Mouse (Mus musculus) c-Kit-positive CD71-negative TER-119-negative erythroid progenitor cells, embryonic 14.5 days (primary cell): ENCODE results near the gene Gpc6.
A peak's percentile ranks its signal among the peaks of the same experiment; 100 is the strongest.

Experiments used
- DNase-seq: peaks from one replicate; pipeline ENCODE4 v3.0.0-alpha.2; 2013; ENCODE audit warnings: low read depth

The Gpc6 gene

GRCm38 (mm10) chr14:117879313-117879712, 954.2 kb downstream of the Gpc6 start:
- no peak for DNase-seq

DNA sequence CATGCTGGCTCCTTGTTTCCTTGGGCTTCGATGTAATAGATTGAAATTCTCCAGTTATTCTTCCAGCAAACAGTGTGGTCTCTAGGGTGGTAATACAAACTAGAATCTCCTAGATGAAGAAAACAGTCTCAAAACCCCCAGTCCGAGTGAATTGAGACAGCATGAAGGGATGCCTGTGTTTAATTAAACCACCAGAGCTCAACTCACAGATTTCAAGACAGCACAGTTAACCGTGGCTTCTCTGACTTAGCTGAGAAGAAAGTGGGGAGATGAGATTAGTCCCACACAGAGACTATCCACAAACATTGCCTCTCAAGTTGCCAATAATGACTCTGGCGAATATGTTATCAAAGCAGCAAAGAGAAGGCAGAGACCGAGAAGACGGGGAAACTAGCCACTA, 956.0 kb downstream of the Gpc6 start:
- DNase-seq = no peak

DNA sequence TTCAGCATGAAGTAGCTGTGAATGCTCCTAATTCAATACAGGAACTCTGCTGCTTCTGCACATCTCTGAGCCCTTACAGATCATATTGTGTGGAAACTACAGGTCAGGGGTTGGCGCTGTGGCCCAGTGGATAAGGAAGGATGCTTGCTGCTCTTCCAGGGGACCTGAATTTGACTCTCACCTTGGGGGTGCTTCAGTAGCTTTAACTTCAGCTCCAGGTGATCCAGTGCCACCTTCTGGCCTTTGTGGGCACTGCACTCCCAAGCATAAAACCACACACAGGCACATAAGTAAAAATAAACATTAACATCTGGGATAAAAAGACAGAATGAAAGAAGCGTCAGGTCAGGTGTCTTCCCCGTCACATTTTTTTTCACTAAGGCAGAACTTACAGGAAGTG, 957.1 kb downstream of the Gpc6 start:
- peak; percentile 13 for DNase-seq

DNA sequence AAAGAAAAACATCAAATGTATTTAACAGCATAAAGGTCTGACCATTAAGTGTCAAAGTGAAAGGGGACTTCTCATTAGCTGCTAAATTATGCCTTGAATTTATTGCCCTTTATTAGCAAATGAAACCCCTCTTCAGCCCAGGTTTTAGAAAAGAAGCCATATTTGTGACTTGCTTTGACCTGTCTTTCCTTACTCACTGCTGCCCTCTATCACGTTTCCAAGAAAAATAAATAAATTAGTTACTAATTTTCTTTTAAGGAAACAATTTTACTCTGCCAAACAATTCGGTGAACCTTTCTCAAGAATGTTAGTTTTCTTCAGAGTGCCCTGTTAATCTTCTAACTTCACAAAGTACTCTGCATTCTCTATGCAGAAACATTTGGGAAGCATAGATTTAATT, 964.5 kb downstream of the Gpc6 start:
- no peak for DNase-seq

DNA sequence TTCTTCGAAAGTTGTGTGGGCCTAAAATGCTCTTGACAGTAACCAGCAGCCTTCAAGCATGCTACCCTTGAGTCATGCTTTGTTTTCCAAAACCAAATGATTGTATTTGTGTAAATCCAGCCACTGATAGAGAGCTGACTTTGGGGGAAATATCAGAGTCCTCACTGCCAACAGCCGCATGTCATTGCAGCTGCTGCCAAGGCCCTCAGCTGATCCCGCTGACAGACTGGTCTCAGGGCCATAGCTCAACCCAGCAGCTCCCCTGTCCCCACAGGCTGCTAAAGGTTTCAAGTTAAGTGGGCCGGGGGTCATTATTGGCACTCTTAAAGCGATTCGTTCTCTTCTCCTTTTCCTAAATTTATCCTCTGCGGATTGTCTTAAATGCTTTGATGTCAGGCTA, 966.3 kb downstream of the Gpc6 start:
- DNase-seq = no peak

GRCm38 (mm10) chr14:117892026-117892425, 966.9 kb downstream of the Gpc6 start:
- no peak for DNase-seq

- DNase-seq = no peak
These were observed 969.9 kb downstream of the Gpc6 start for GRCm38 (mm10) chr14:117894869-117895538.

GRCm38 (mm10) chr14:117895539-117895912, 970.4 kb downstream of the Gpc6 start:
- DNase-seq = no peak

- DNase-seq = no peak
These were observed 979.2 kb downstream of the Gpc6 start for GRCm38 (mm10) chr14:117904300-117904699.

DNA sequence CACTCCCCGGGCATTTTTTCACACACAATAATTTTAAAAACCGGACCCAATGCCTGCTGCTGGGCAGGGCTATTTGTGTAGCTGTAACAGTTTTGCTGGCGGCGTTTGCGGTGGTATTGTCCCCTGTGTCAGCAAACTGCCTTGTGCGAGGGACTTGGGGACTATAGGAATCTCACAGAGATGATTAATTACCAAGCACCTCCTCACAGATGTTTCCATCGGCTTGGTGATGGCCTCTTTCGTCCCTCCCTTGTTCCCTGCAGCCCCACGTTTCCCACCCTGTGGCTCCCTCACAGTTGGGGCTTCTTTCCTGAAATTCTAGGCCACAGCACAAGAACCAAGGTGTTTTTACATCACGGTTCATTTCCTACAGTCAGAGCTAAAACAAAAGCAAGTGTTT, 980.6 kb downstream of the Gpc6 start:
- DNase-seq = no peak

DNA sequence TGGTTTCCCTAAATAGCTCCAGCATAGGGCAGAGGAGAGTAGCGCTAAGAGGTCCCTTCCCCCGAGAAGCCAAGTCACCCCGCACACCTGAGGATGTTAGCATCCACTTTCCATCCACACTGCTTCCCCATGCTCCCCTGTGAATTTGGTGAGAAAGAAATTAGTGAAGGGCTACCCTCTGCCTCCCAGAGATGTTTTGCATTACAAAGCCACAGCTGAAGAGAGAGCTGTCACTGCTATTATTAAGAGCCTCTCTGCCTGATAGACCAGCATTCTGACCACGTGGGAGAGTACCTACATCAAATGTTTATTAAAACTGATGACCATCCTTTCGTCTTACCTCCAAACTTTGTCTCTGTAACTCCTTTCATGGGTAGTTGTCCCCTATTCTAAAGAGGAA, 981.2 kb downstream of the Gpc6 start:
- DNase-seq = no peak

GRCm38 (mm10) chr14:117908231-117908920, 983.3 kb downstream of the Gpc6 start:
- no peak for DNase-seq

DNA sequence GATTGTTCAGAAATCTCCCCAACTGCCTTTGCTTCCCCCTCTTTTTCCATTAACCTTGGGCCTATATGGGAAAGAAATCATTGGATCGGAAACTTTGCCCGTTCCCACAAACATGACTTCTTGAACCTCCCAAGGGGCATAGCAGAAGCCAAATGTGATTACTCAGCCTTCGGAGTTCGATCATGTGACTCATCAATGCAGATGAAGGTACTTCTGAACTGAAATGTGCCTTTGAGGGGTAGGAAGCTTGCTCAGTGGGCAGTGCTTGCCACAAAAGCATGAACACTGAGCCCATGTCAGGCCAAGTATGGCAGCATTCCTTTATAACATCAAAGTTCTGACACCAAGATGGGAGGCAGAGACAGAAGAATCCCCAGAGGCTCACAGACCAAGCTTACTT, 983.9 kb downstream of the Gpc6 start:
- no peak for DNase-seq

- no peak for DNase-seq
These were observed 985.2 kb downstream of the Gpc6 start for GRCm38 (mm10) chr14:117910323-117910722.

- no peak for DNase-seq
These were observed 987.6 kb downstream of the Gpc6 start for GRCm38 (mm10) chr14:117912624-117913270.

DNA sequence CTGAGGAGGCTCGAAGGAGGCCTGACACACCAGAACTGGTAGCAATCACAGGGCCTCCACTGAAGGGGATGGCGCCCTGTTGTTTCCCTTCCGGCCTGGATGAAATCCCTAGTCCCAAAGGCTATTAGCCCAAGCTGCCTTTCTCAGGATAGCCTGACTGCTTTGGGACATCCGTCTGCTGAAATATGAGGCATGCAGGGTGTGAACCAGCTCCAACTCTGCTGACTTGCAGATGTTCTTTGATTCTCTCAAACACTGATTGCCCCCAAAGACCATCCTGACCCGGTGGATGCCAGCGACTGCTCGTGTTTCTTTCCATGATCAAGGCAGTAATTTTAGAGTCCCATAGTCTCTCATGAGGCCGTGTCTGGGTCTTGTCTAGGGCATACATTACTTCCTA, 991.5 kb downstream of the Gpc6 start:
- no peak for DNase-seq

DNA sequence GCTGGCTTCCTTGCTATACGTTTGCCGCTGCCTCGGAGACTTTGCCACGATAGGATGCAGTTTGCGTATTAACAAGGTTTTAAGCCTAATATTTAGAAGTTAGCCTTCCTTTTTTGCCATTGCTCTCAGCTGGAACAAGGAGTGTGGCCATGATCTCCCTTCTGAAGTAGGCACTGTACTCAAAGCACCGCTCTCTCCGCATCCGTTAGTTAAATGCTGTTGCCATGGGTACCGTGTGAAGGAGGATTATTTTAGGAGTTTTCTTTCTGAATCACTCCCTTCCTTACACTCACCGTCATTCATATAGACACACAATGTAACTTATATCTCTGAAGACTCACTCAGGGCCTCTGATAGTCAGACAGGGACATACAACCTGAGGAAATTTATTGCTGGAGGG, 993.6 kb downstream of the Gpc6 start:
- DNase-seq = no peak

GRCm38 (mm10) chr14:117919612-117920011, 994.5 kb downstream of the Gpc6 start:
- DNase-seq = no peak

GRCm38 (mm10) chr14:117921393-117922014, 996.4 kb downstream of the Gpc6 start:
- no peak for DNase-seq

DNA sequence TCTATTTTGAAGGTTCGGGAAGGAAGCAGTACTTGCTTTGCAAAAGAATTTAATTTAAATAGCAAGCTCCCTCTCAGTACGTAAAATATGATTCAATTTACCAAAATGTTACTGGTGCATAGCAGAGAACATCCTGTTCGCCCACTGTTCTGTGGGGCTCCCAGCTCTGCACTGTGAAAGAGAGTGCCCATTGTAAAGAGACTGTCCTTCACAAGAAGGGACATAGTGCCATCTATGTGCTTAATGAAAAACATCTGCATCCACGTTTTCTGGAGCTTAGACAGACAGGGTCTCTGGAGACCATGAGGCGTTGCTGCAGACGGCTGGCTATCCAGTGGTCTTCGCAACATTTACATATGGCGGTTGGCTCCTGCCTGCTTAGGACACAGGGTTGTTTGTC, 998.6 kb downstream of the Gpc6 start:
- no peak for DNase-seq

DNA sequence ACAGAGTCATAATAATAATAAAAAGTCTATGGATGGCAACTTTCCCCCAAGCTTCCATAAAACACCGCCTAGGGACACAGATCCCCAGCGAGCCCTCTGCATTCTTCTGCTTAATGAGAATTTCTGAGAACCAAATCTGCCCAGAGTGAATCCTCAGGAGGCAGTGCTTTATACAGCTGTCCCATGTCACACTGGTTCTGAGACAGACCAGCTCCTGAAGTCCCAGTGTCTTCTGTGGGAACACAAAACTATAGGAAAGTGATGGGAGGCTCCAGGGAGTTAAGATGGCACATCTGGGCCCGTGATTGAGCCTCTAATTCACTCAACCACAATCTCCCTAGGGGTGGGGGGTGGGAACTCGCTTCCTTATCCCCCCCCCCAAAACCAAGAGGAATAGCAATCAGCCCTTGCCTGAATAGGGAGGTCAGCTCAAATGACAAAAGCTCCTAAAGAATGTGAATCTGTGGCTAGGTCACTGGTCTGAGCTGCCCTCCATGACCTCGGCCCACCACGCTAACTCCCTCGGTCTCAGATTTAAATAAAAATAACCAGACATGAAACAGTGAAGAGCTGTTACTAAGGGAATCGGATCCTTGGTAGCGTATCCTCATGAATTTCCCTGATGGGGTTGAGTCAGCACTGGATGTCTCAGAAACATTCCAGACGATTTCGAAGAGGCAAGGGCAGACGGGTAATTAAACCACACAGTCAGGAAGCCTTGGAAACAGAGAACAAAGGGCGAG, 1005.2 kb downstream of the Gpc6 start:
- no peak for DNase-seq
